Mouse (Mus musculus) CH12.LX (cell line): ENCODE measurements around the gene Rapgef2.
"Not testable (repeated sequence)": the region's sequence is repeated elsewhere in the genome, so short reads cannot be mapped to it uniquely, and the experiment has no call there.

Source experiments
- CTCF ChIP-seq, 2 experiments: IDR thresholded peaks in 1 of 2; conservative IDR thresholded peaks in 1 of 2; 2 replicates each; pipeline ENCODE4 v1.5.1; 2011 to 2012; ENCODE audit warnings: low read depth in 2 of 2, low read length in 2 of 2, improper control_type of control experiment in 1 of 2, inconsistent platforms in 1 of 2, mild to moderate bottlenecking in 1 of 2, moderate library complexity in 1 of 2
- HCFC1 ChIP-seq: IDR thresholded peaks from 2 replicates; pipeline ENCODE4 v1.6.1; 2012; ENCODE audit warnings: low read depth, mild to moderate bottlenecking, inconsistent platforms, low read length, improper control_type of control experiment
- IRF4 ChIP-seq: IDR thresholded peaks from 2 replicates; pipeline ENCODE4 v1.6.1; 2014; ENCODE audit warnings: low read depth, mild to moderate bottlenecking, inconsistent platforms, low read length, improper control_type of control experiment
- MAZ ChIP-seq: IDR thresholded peaks from 2 replicates; pipeline ENCODE4 v1.6.1; 2012; ENCODE audit warnings: low read depth, mild to moderate bottlenecking, inconsistent platforms, low read length, improper control_type of control experiment, moderate library complexity
- USF1 ChIP-seq: IDR thresholded peaks from 2 replicates; pipeline ENCODE4 v1.6.1; 2014; ENCODE audit warnings: low read depth, mild to moderate bottlenecking, inconsistent platforms, low read length, improper control_type of control experiment
- ZNF384 ChIP-seq: IDR thresholded peaks from 2 replicates; pipeline ENCODE4 v1.6.1; 2012; ENCODE audit warnings: low read depth, low read length, improper control_type of control experiment, inconsistent platforms

DNA sequence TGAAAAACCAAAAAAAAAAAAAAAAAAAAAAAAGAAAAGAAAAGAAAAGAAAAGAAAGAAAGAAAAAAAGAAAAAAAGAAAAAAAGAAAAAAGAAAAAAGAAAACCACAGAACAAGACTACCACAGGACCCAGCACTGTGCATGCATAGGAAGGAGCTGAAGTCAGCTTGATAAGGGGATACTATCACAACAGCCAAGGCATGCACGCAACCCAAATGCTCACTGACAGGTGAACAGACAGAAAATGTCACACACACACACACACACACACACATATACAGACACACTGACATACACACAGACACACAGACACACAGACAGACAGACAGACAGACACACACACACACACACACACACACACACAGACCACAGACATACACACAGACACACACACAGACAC is 59.5 kb downstream of the Rapgef2 start:
- TF ChIP-seq IRF4; USF1; HCFC1; MAZ; ZNF384; CTCF (conservative IDR thresholded peaks at IDR 0.05 in 1 of 2, IDR thresholded peaks at IDR 0.05 in 1 of 2; ENCODE audit: low read depth in 2 of 2, low read length in 2 of 2): not testable (repeated sequence)
